Mouse (Mus musculus) forebrain, embryonic 16.5 days (tissue): ENCODE results near the gene Upk3b. TPM values are rescaled to one million over a fixed set of nuclear protein-coding genes. Genes with fewer than 3 reads are reported as not detected.

Source experiments
- ATAC-seq: fragments of 200-750 bp; cut with Nextera tagmentation; 2 replicates; pipeline ENCODE4 v1.8.0; 2017; ENCODE audit warnings: mild to moderate bottlenecking, moderate library complexity
- H3K27ac ChIP-seq: fragments of 300-500 bp; sonication (generic); 2 replicates; pipeline ENCODE4 v1.5.1; 2014; ENCODE audit warnings: low read length, control low read depth
- H3K27me3 ChIP-seq: fragments of 300-500 bp; sonication (generic); replicated peaks from 2 replicates; pipeline ENCODE4 v1.6.1; 2014; ENCODE audit warnings: low read length; ENCODE audit not compliant: control insufficient read depth, insufficient read depth
- H3K36me3 ChIP-seq: fragments of 300-500 bp; sonication (generic); 2 replicates; pipeline ENCODE4 v1.6.1; 2014; ENCODE audit not compliant: control insufficient read depth, insufficient read depth
- H3K4me1 ChIP-seq: fragments of 300-500 bp; sonication (generic); replicated peaks from 2 replicates; pipeline ENCODE4 v1.6.1; 2014; ENCODE audit warnings: low read length; ENCODE audit not compliant: control insufficient read depth, insufficient read depth
- H3K4me2 ChIP-seq: fragments of 300-500 bp; sonication (generic); 2 replicates; pipeline ENCODE4 v1.6.1; 2014; ENCODE audit warnings: mild to moderate bottlenecking, low read length, control low read depth
- H3K4me3 ChIP-seq: fragments of 300-500 bp; sonication (generic); replicated peaks from 2 replicates; pipeline ENCODE4 v1.5.1; 2014; ENCODE audit warnings: mild to moderate bottlenecking, low read length, control low read depth
- H3K9ac ChIP-seq: fragments of 300-500 bp; sonication (generic); replicated peaks from 2 replicates; pipeline ENCODE4 v1.6.1; 2014; ENCODE audit warnings: low read depth, low read length, control low read depth
- H3K9me3 ChIP-seq: fragments of 300-500 bp; sonication (generic); 2 replicates; pipeline ENCODE4 v1.6.1; 2016; ENCODE audit warnings: low read length; ENCODE audit not compliant: control insufficient read depth
- WGBS: fragments of 180-500 bp; shearing (Covaris S2); extraction: QIAGEN DNeasy Blood & Tissue Kit; methylation state at CpG from one replicate; pipeline ENCODE4 v1.1.7; 2014; 5-methylcytosine and 5-hydroxymethylcytosine counted together
- polyA plus RNA-seq: library from polyadenylated mRNA; unstranded; fragments of >200 nt; fragmentation: Nextera tagmentation; extraction: Ambion mirVana; gene quantifications from 2 replicates; pipeline ENCODE4 v1.2.1, GENCODE M21; 2015

Upk3b gene
- polyA plus RNA-seq, 1 experiment from 2014 or later: not detected

- Histone ChIP-seq H3K9me3 (no peaks in the 10 kb centered on the region), H3K4me3 (no peak overlapping the region), H3K4me2 (no peak overlapping the region), H3K36me3 (no peaks in the 10 kb centered on the region), H3K27me3 (no peaks in the 10 kb centered on the region), H3K27ac (no peak overlapping the region), H3K4me1 (no peaks in the 10 kb centered on the region), H3K9ac (no peak overlapping the region)
- no peak for ATAC-seq
- WGBS: 74% methylated on average over 5 of the region's 5 CpGs
Observed at GRCm38 (mm10) chr5:136091927-136092326, 53.6 kb downstream of the Upk3b start.

DNA sequence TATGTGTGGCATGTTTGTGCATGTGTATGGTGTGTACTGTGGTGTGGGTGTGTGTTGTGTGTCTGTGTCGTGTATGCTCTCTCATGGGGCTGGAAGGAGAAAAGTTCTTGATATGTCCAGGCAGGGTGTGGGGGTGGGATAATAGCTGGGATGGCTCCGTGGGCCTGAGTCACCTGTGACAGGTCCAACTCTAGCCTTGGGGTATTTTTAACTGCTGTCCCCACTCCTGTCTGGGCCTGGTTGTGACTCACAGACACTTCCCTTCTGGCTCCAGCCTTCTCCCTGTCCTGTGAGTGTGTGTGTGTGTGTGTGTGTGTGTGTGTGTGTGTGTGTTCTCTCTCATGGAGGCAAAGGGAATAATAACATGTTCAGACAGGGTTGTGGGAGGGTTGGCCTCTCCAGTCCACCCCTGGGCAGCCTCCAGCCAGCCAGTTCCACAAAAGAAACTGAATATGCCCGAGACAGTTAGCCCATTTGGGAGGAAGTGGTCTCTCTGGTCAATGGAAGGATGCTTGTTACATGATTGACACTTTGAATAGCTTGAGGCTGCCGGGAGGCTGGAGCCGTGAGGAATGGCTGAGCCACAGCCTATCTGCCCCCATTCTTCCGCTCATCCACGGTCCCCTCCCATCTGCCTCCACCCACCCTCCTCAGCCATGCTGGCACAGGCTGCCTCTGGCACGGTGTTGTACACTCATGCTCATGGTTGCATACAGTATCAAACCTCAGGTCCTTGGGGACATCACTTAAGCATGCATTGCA, 56.1 kb downstream of the Upk3b start:
- Histone ChIP-seq H3K9me3 (no peaks in the 10 kb centered on the region), H3K27me3 (no peaks in the 10 kb centered on the region), H3K4me2 (no peak overlapping the region), H3K27ac (no peak overlapping the region), H3K9ac (no peak overlapping the region), H3K4me3 (no peak overlapping the region), H3K4me1 (no peaks in the 10 kb centered on the region), H3K36me3 (no peaks in the 10 kb centered on the region)
- WGBS: 46% methylated on average over 8 of the region's 8 CpGs
- no peak for ATAC-seq

DNA sequence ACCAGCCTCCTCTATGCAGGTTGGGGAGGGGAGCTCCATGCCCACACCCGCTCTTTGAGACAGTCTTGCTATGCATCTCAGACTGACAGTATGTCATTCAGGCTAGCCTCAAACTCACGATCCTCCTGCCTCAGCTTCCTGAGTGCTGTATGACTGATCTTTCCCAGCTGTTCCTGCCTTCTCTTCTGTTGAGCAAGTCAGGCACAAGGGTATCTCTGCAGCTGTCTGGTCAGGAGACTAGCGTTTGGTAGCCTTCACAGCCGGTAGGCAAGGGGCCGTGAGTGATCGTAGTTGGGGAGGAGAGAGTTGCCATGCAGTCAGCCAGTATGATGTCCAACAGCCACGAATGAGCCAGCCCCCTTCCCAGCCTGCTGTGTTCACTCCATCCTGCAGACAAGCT, 56.8 kb downstream of the Upk3b start:
- Histone ChIP-seq H3K4me2 (no peak overlapping the region), H3K27me3 (no peaks in the 10 kb centered on the region), H3K9ac (no peak overlapping the region), H3K9me3 (no peaks in the 10 kb centered on the region), H3K4me3 (no peak overlapping the region), H3K36me3 (no peaks in the 10 kb centered on the region), H3K4me1 (no peaks in the 10 kb centered on the region), H3K27ac (no peak overlapping the region)
- WGBS: 68% methylated on average over 7 of the region's 7 CpGs
- no peak for ATAC-seq

Other genes starting within 250 kb of the Upk3b start
- gene Srrm3, start 231.6 kb upstream of the Upk3b start, polyA plus RNA-seq: 44.0 and 60.9 TPM in 2 replicates
- 7.3 and 9.6 TPM in 2 replicates for gene Hspb1, start 150.6 kb upstream of the Upk3b start, polyA plus RNA-seq
- 870 and 902 TPM in 2 replicates for gene Ywhag, start 103.9 kb upstream of the Upk3b start, polyA plus RNA-seq
- gene Ssc4d, start 64.0 kb upstream of the Upk3b start, polyA plus RNA-seq: 0.71 and 1.0 TPM in 2 replicates
- gene Zp3, start 58.4 kb upstream of the Upk3b start, polyA plus RNA-seq: 0.19 TPM in 1 of 2 replicates, not detected in the other
- gene Dtx2, start 43.7 kb upstream of the Upk3b start, polyA plus RNA-seq: 26.4 and 28.1 TPM in 2 replicates
- not detected in 2 replicates for gene Upk3bl, start 16.0 kb downstream of the Upk3b start, polyA plus RNA-seq
- gene Rasa4, start 45.4 kb downstream of the Upk3b start, polyA plus RNA-seq: 5.9 and 9.1 TPM in 2 replicates
- 214 and 228 TPM in 2 replicates for gene Polr2j, start 78.1 kb downstream of the Upk3b start, polyA plus RNA-seq
- gene Lrwd1, start 97.6 kb downstream of the Upk3b start, polyA plus RNA-seq: 32.1 and 32.7 TPM in 2 replicates
- gene Alkbh4, start 97.7 kb downstream of the Upk3b start, polyA plus RNA-seq: 18.0 and 19.4 TPM in 2 replicates
- 41.1 and 44.2 TPM in 2 replicates for gene Orai2, start 132.2 kb downstream of the Upk3b start, polyA plus RNA-seq
- 54.0 and 63.0 TPM in 2 replicates for gene Prkrip1, start 160.5 kb downstream of the Upk3b start, polyA plus RNA-seq
- gene Sh2b2, start 208.1 kb downstream of the Upk3b start, polyA plus RNA-seq: 30.3 and 33.3 TPM in 2 replicates